Mouse (Mus musculus) intestine, embryonic 16.5 days (tissue): ENCODE measurements at regions not wholly inside any gene's neighbourhood (a gene's known extent, or its start where the extent isn't known, plus 50 kb on each side); places are given as distances from the start of the nearest gene placed in this dataset.
A peak's percentile ranks its signal among the peaks of the same experiment; 100 is the strongest.

Experiments
- ATAC-seq: fragments of 200-750 bp; cut with Nextera tagmentation; 2 replicates; pipeline ENCODE4 v1.8.0; 2017; ENCODE audit warnings: moderate TSS enrichment, moderate library complexity
- H3K27ac ChIP-seq: fragments of 300-500 bp; sonication (generic); 2 replicates; pipeline ENCODE4 v1.5.1; 2014; ENCODE audit warnings: mild to moderate bottlenecking, low read length
- H3K27me3 ChIP-seq: fragments of 300-500 bp; sonication (generic); replicated peaks from 2 replicates; pipeline ENCODE4 v1.6.1; 2014; ENCODE audit warnings: low read length, control low read depth, mixed read lengths; ENCODE audit not compliant: control insufficient read depth, insufficient read depth
- H3K36me3 ChIP-seq: fragments of 300-500 bp; sonication (generic); 2 replicates; pipeline ENCODE4 v1.6.1; 2014; ENCODE audit warnings: low read length, control low read depth; ENCODE audit not compliant: control insufficient read depth, insufficient read depth
- H3K4me1 ChIP-seq: fragments of 300-500 bp; sonication (generic); 2 replicates; pipeline ENCODE4 v1.6.1; 2014; ENCODE audit warnings: low read length, control low read depth, mixed read lengths; ENCODE audit not compliant: control insufficient read depth, insufficient read depth
- H3K4me2 ChIP-seq: fragments of 300-500 bp; sonication (generic); 2 replicates; pipeline ENCODE4 v1.6.1; 2014; ENCODE audit warnings: low read depth, low read length, control low read depth
- H3K4me3 ChIP-seq: fragments of 300-500 bp; sonication (generic); 2 replicates; pipeline ENCODE4 v1.5.1; 2014; ENCODE audit warnings: mild to moderate bottlenecking, low read length
- H3K9ac ChIP-seq: fragments of 300-500 bp; sonication (generic); 2 replicates; pipeline ENCODE4 v1.6.1; 2014; ENCODE audit warnings: low read depth, low read length
- H3K9me3 ChIP-seq: fragments of 300-500 bp; sonication (generic); 2 replicates; pipeline ENCODE4 v1.6.1; 2016; ENCODE audit warnings: low read length, control low read depth; ENCODE audit not compliant: control insufficient read depth
- WGBS: fragments of 180-500 bp; shearing (Covaris S2); extraction: QIAGEN DNeasy Blood & Tissue Kit; methylation state at CpG from one replicate; pipeline ENCODE4 v1.1.7; 2014; 5-methylcytosine and 5-hydroxymethylcytosine counted together
- microRNA counts: library from miRNA; unstranded; fragments of <30 nt; microRNA quantifications from one replicate; lab custom pipeline; 2016
- microRNA-seq: library from miRNA; unstranded; fragments of <30 nt; microRNA quantifications from one replicate; pipeline ENCODE4, GENCODE M21; 2016

- Histone ChIP-seq H3K27ac (no peak overlapping the region), H3K9me3 (no peaks in the 10 kb centered on the region), H3K27me3 (no peaks in the 10 kb centered on the region), H3K4me3 (no peak overlapping the region), H3K36me3 (no peaks in the 10 kb centered on the region), H3K4me1 (no peaks in the 10 kb centered on the region), H3K9ac (no peak overlapping the region), H3K4me2 (no peak overlapping the region)
- 52% methylated on average over 4 of the region's 4 CpGs for WGBS
- ATAC-seq = no peak
These were observed 66.1 kb upstream of the Jak1 start for GRCm38 (mm10) chr4:101331231-101331630.

DNA sequence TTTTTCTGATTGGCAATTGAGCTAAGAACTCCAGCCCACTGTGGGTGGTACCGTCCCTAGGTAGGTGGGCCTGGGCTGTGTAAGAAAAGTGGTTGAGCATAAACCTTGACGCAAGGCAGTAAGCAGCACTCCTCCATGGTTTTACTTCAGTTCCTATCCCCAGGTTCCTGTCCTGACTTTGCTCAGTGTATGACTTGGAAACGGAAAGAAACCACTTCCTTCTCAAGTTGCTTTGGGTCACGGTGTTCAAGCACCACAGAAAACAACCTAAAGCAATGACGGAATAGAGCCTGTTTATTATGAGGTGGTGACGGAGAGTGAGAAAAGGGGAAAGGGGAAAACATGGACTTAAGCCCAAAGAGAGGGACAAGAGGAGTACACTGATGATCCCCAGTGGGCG, 64.0 kb upstream of the Jak1 start:
- ATAC-seq = no peak
- Histone ChIP-seq H3K9ac (no peak overlapping the region), H3K9me3 (no peaks in the 10 kb centered on the region), H3K4me2 (no peak overlapping the region), H3K27me3 (no peaks in the 10 kb centered on the region), H3K36me3 (no peaks in the 10 kb centered on the region), H3K27ac (no peak overlapping the region), H3K4me3 (no peak overlapping the region), H3K4me1 (no peaks in the 10 kb centered on the region)
- WGBS = 86% methylated on average over 7 of the region's 7 CpGs

DNA sequence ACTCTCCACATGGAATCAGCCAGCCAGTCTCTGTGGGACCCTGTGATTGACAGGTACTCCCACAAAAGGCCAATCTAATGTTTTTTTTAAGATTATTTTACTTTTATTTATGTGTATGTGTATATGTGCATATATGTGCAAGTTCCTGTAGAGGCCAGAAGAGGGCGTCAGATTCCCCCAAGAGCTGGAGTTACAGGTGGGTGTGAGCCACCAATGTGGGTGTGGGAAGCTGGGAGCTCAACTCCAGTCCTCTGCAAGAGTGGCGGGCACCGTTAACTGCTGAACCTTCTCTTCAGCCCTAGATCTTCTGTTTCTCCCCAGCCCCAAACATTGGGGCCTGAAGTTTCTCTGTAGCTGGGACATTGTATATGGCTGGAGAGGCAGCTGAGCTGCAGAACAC, 61.0 kb upstream of the Jak1 start:
- WGBS = 84% methylated on average over 3 of the region's 3 CpGs
- H3K27ac ChIP-seq = no peak overlapping the region
- no peak for ATAC-seq

DNA sequence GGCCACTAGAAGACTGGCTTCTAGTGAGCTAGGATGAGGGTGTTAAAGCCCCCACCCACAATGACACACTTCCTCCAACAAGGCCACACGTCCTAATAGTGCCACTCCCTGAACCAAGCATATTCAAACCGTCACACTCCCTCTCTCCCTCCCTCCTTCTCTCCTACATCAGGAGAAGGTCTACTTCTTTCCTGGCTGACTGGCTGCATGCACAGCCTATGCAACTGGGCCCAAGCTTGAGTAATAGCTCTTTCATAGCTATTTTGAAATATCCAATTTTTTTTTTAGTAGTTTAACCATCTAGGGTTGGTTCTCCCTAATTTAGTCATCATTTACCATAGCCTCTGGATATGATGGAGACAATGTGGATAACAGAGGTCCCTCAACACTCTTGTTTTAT, 56.6 kb upstream of the Jak1 start:
- H3K27me3 ChIP-seq = no peaks in the 10 kb centered on the region
- H3K4me3 ChIP-seq = no peak overlapping the region
- 75% methylated on average over 2 of the region's 2 CpGs for WGBS
- H3K9ac ChIP-seq = no peak overlapping the region
- H3K27ac ChIP-seq = no peak overlapping the region
- H3K36me3 ChIP-seq = no peaks in the 10 kb centered on the region
- no peaks in the 10 kb centered on the region for H3K4me1 ChIP-seq
- ATAC-seq = no peak
- no peaks in the 10 kb centered on the region for H3K9me3 ChIP-seq
- H3K4me2 ChIP-seq = no peak overlapping the region

More for the DNA sequence above, 61.0 kb upstream of the Jak1 start:
- Histone ChIP-seq H3K4me2 (no peak overlapping the region), H3K36me3 (no peaks in the 10 kb centered on the region), H3K9ac (no peak overlapping the region), H3K9me3 (no peaks in the 10 kb centered on the region), H3K4me3 (no peak overlapping the region), H3K4me1 (no peaks in the 10 kb centered on the region), H3K27me3 (no peaks in the 10 kb centered on the region)

GRCm38 (mm10) chr4:101320587-101320986, 55.5 kb upstream of the Jak1 start:
- H3K4me1 ChIP-seq = no peaks in the 10 kb centered on the region
- H3K4me2 ChIP-seq = no peak overlapping the region
- WGBS = 85% methylated on average over 2 of the region's 2 CpGs
- H3K27me3 ChIP-seq = no peaks in the 10 kb centered on the region
- H3K36me3 ChIP-seq = no peaks in the 10 kb centered on the region
- H3K27ac ChIP-seq = no peak overlapping the region
- no peak overlapping the region for H3K4me3 ChIP-seq
- ATAC-seq = no peak
- H3K9me3 ChIP-seq = no peaks in the 10 kb centered on the region
- no peak overlapping the region for H3K9ac ChIP-seq

DNA sequence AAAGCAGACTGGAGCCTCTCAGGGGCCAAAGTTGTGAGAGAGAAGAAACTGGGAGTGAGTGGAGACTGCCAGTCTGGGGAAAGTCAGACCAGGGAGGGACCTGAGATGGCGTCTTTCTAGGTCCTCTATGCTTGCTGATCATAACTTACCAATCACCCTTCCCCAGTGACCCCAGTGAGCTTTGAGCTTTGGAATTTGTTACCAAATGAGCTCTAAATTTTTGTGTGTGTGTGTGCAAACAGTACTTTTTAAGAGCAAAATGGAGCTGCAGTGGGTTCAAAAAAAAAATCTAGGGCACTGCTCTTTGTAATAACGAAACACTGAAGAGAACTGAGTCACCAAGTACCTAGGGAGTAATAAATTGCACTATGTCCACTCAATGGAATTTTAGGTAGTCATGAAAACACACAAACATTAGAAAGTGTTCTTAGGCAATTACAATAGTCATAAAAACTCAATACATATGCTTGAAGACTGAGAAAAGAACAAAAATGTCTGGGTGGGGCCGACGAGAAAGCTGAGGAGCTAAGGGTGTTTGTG, 54.7 kb upstream of the Jak1 start:
- H3K27me3 ChIP-seq = no peaks in the 10 kb centered on the region
- no peak overlapping the region for H3K9ac ChIP-seq
- no peak overlapping the region for H3K4me3 ChIP-seq
- no peaks in the 10 kb centered on the region for H3K4me1 ChIP-seq
- no peak for ATAC-seq
- H3K36me3 ChIP-seq = no peaks in the 10 kb centered on the region
- H3K9me3 ChIP-seq = no peaks in the 10 kb centered on the region
- H3K4me2 ChIP-seq = no peak overlapping the region
- no peak overlapping the region for H3K27ac ChIP-seq
- WGBS = 76% methylated on average over 4 of the region's 4 CpGs

DNA sequence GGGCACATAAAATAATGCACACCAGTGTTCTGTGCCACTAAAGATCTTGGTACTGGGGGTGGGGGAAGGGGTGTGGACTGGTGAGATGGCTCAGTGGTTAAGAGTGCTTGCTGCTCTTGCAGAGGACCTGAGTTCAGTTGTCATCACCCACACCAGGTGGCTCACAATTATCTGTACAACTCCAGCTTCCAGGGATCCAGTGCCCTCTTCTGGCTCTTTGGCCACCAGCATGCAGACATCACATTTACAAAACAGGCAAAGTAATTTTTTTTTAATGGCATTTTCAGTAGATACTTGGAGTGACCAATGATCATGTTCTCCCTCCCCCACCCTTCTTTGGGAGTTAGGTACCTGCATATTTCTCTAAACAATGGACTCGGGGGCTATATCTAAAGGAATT, 53.8 kb upstream of the Jak1 start:
- Histone ChIP-seq H3K27ac (no peak overlapping the region), H3K36me3 (no peaks in the 10 kb centered on the region), H3K4me3 (no peak overlapping the region), H3K9ac (no peak overlapping the region), H3K9me3 (no peaks in the 10 kb centered on the region), H3K27me3 (no peaks in the 10 kb centered on the region), H3K4me1 (no peaks in the 10 kb centered on the region), H3K4me2 (no peak overlapping the region)
- 79% methylated on average over 1 of the region's 1 CpGs for WGBS
- no peak for ATAC-seq

DNA sequence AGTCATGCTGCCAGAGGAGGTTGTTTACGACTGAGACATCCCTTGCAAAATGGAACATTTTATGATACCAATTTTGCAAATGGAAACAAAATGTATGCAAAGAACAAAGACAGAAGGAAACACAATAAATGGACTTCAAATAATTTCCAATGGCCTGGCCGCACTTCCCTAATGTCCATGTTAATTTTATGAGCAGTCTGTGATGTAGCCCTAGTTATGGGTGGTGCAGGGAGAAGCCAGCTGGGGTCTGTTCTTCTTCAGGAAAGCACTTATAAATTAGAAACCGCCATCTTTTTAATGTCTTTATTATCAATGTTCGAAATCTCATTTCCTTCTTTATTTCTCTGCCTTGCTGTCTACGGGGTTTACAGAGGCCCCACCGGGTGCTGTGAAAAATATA, 51.0 kb upstream of the Jak1 start:
- Histone ChIP-seq H3K4me3 (no peak overlapping the region), H3K9me3 (no peaks in the 10 kb centered on the region), H3K27ac (no peak overlapping the region), H3K27me3 (no peaks in the 10 kb centered on the region), H3K4me2 (no peak overlapping the region), H3K36me3 (no peaks in the 10 kb centered on the region), H3K4me1 (no peaks in the 10 kb centered on the region), H3K9ac (no peak overlapping the region)
- WGBS = 69% methylated on average over 6 of the region's 6 CpGs
- ATAC-seq = no peak

MicroRNAs encoded in the stretch of these regions (microRNA counts, 519-probe panel; counts per million panel counts)
- 1,689 counts per million, percentile 23 among the panel's probes with 10 or more counts for microRNA mmu-miR-101a (lab: Ali Mortazavi, UCI)

Small RNA genes in the stretch of these regions (microRNA-seq; reads per million reads assigned to microRNA genes)
- gene Mir101a = 140 reads per million, percentile 53 among the genes with 10 or more reads in this experiment
